Mouse (Mus musculus) small intestine, adult 2 months (tissue): ENCODE results near the gene Ifna11.

Experiments
- CTCF ChIP-seq: fragments of 200-500 bp; IDR thresholded peaks from 2 replicates; pipeline ENCODE4 v1.5.1; 2012; ENCODE audit warnings: low read depth, mild to moderate bottlenecking, control low read depth, inconsistent platforms, low read length, moderate library complexity, mixed read lengths; ENCODE audit not compliant: insufficient replicate concordance, insufficient read length; ENCODE audit errors: extremely low read depth
- POLR2A ChIP-seq: fragments of 200-500 bp; IDR thresholded peaks from 2 replicates; pipeline ENCODE4 v1.6.1; 2012; ENCODE audit warnings: low read depth, mild to moderate bottlenecking, control low read depth, inconsistent platforms, low read length, moderate library complexity

GRCm38 (mm10) chr4:88841438-88841911 lies 21.7 kb downstream of the Ifna11 start, which contains the start of gene Ifna4:
- TF ChIP-seq POLR2A = no peak
- TF ChIP-seq CTCF = no peak
